Mouse (Mus musculus) liver, adult 2 months (tissue): ENCODE data around the gene Mtfmt. TPM values are rescaled to one million over a fixed set of nuclear protein-coding genes. Genes with fewer than 3 reads are reported as not detected.

Source experiments
- DNase-seq: peaks from one replicate; pipeline ENCODE4 v3.0.0-alpha.2; 2011; ENCODE audit warnings: low read depth, low spot score; ENCODE audit errors: extremely low read depth
- H3K27ac ChIP-seq: fragments of 200-500 bp; replicated peaks from 2 replicates; pipeline ENCODE4 v1.5.1; 2012; ENCODE audit warnings: low read depth, mild to moderate bottlenecking, control low read depth, inconsistent platforms, low read length; ENCODE audit not compliant: insufficient read depth
- H3K27me3 ChIP-seq: fragments of 200-500 bp; 2 replicates; pipeline ENCODE4 v1.6.1; 2012; ENCODE audit warnings: mild to moderate bottlenecking, moderate library complexity, low read length, inconsistent platforms; ENCODE audit not compliant: control insufficient read depth, insufficient read depth
- H3K36me3 ChIP-seq: fragments of 200-500 bp; 2 replicates; pipeline ENCODE4 v1.6.1; 2012; ENCODE audit warnings: low read length, inconsistent platforms; ENCODE audit not compliant: control insufficient read depth, insufficient read depth
- H3K4me1 ChIP-seq: fragments of 200-500 bp; 2 replicates; pipeline ENCODE4 v1.6.1; 2011; ENCODE audit warnings: low read length; ENCODE audit not compliant: control insufficient read depth, insufficient read depth
- H3K4me3 ChIP-seq: fragments of 200-500 bp; 2 replicates; pipeline ENCODE4 v1.5.1; 2011; ENCODE audit warnings: low read depth, mild to moderate bottlenecking, control low read depth, low read length, moderate library complexity; ENCODE audit not compliant: insufficient read depth
- H3K79me2 ChIP-seq: fragments of 200-500 bp; 2 replicates; pipeline ENCODE4 v1.6.1; 2012; ENCODE audit warnings: inconsistent platforms, mild to moderate bottlenecking, low read length, moderate library complexity; ENCODE audit not compliant: control insufficient read depth, insufficient read depth
- H3K9ac ChIP-seq: fragments of 200-500 bp; 2 replicates; pipeline ENCODE4 v1.6.1; 2012; ENCODE audit warnings: low read depth, mild to moderate bottlenecking, control low read depth, inconsistent platforms, low read length
- CTCF ChIP-seq: fragments of 200-500 bp; IDR thresholded peaks from 2 replicates; pipeline ENCODE4 v1.5.1; 2011; ENCODE audit warnings: low read depth, low read length, control low read depth
- POLR2A ChIP-seq: fragments of 200-500 bp; IDR thresholded peaks from 2 replicates; pipeline ENCODE4 v1.6.1; 2011; ENCODE audit warnings: low read length, control low read depth; ENCODE audit not compliant: insufficient read depth; ENCODE audit errors: extremely low read depth
- WGBS: fragments of 180-500 bp; shearing (Covaris S2); methylation state at CpG from one replicate; pipeline ENCODE4 v1.1.7; 2018; 5-methylcytosine and 5-hydroxymethylcytosine counted together
- polyA plus RNA-seq: library from polyadenylated mRNA; depleted of rRNA; stranded (reverse); fragments of >200 nt; gene quantifications from 2 replicates; pipeline ENCODE4 v1.2.3, GENCODE M21; 2012; rRNA removed
- total RNA-seq: library from RNA; depleted of rRNA; stranded (reverse); fragments of >200 nt; gene quantifications from 2 replicates; pipeline ENCODE4 v1.2.3, GENCODE M21; 2014; rRNA removed

The Mtfmt gene
- total and polyA plus RNA-seq, 2 experiments: 5.5 to 5.8 TPM

DNA sequence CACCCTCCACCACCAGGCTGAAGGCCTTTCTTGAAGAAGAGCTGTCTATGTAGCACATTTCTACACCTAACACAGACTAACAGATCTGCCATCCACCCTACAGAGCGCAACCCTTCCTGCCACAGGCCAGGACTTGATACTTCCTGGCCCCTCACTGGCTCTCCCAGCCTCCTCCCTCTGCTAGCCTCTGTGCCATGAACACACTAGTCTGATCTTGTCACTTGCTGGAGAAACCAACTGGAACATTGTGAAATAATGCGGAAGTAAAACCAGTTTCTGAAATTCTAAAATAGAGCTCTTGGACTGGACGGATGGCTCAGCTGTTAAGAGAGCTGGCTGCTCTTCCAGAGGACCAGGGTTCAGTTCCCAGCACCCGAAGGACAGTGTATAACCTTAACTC is 57.3 kb downstream of the Mtfmt start:
- H3K4me1 ChIP-seq: no peaks in the 10 kb centered on the region
- TF ChIP-seq CTCF (no peak), POLR2A (no peak)
- H3K4me3 ChIP-seq: no peak overlapping the region
- no peaks in the 10 kb centered on the region for H3K27me3 ChIP-seq
- no peaks in the 10 kb centered on the region for H3K79me2 ChIP-seq
- 94% methylated on average over 4 of the region's 4 CpGs for WGBS
- H3K9ac ChIP-seq: no peak overlapping the region
- H3K36me3 ChIP-seq: no peaks in the 10 kb centered on the region
- no peak overlapping the region for H3K27ac ChIP-seq
- DNase-seq: no peak

DNA sequence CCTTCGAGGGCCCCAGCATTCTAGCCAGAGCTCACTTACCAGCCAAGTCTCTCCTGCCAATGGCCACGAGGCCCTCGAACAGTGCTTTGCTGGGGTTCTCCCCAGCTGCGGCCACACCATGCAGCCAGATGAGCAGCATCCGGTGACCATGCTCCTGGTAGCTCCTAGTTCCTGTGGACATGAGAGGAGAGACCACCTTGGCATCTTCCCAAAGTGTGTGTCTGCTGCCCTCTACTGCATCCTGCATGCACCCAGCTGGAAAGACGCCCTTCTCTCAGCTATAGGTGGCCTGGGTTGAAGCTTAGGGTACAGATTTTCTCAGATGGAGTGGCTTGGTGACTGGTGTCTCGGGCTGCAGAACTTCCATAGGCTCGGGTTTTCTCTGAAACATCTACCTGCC is 66.6 kb downstream of the Mtfmt start:
- peak; percentile 25; the same call in 1 of the 2 replicates for TF ChIP-seq CTCF
- TF ChIP-seq POLR2A: no peak
- DNase-seq: no peak
- Histone ChIP-seq H3K27ac (no peak overlapping the region), H3K4me1 (no peaks in the 10 kb centered on the region), H3K9ac (no peak overlapping the region), H3K36me3 (no peaks in the 10 kb centered on the region), H3K79me2 (no peaks in the 10 kb centered on the region), H3K4me3 (no peak overlapping the region), H3K27me3 (no peaks in the 10 kb centered on the region)
- WGBS: 54% methylated on average over 8 of the region's 8 CpGs

Other genes starting within 250 kb of the Mtfmt start
- 11.3 and 12.6 TPM in 2 replicates for gene Parp16, start 240.4 kb upstream of the Mtfmt start, total RNA-seq
- 11.4 and 13.6 TPM in 2 replicates for gene Parp16, start 240.4 kb upstream of the Mtfmt start, polyA plus RNA-seq
- 0.18 and 0.20 TPM in 2 replicates for gene Cilp, start 170.6 kb upstream of the Mtfmt start, total RNA-seq
- 0.12 and 0.15 TPM in 2 replicates for gene Cilp, start 170.6 kb upstream of the Mtfmt start, polyA plus RNA-seq
- gene Clpx, start 141.5 kb upstream of the Mtfmt start, total RNA-seq: 54.0 and 56.1 TPM in 2 replicates
- gene Clpx, start 141.5 kb upstream of the Mtfmt start, polyA plus RNA-seq: 39.2 and 62.4 TPM in 2 replicates
- 3.6 and 5.6 TPM in 2 replicates for gene Pdcd7, start 89.7 kb upstream of the Mtfmt start, total RNA-seq
- gene Pdcd7, start 89.7 kb upstream of the Mtfmt start, polyA plus RNA-seq: 3.5 and 4.5 TPM in 2 replicates
- 0.18 TPM in 1 of 2 replicates, not detected in the other for gene Ubap1l, start 74.7 kb upstream of the Mtfmt start, total RNA-seq
- gene Ubap1l, start 74.7 kb upstream of the Mtfmt start, polyA plus RNA-seq: 0.12 and 0.22 TPM in 2 replicates
- gene Kbtbd13, start 44.1 kb upstream of the Mtfmt start, total RNA-seq: 0.20 and 0.28 TPM in 2 replicates
- gene Kbtbd13, start 44.1 kb upstream of the Mtfmt start, polyA plus RNA-seq: 0.14 and 0.49 TPM in 2 replicates
- gene Rasl12, start 37.3 kb upstream of the Mtfmt start, total RNA-seq: 0.09 and 0.13 TPM in 2 replicates
- 0.17 and 0.32 TPM in 2 replicates for gene Rasl12, start 37.3 kb upstream of the Mtfmt start, polyA plus RNA-seq
- gene Slc51b, start 12.8 kb upstream of the Mtfmt start, total RNA-seq: 2.9 and 3.2 TPM in 2 replicates
- 0.14 and 0.22 TPM in 2 replicates for gene Slc51b, start 12.8 kb upstream of the Mtfmt start, polyA plus RNA-seq
- gene Spg21, start 25.2 kb downstream of the Mtfmt start, total RNA-seq: 20.0 and 25.7 TPM in 2 replicates
- 10.7 and 11.3 TPM in 2 replicates for gene Spg21, start 25.2 kb downstream of the Mtfmt start, polyA plus RNA-seq
- gene Ankdd1a, start 84.4 kb downstream of the Mtfmt start, total RNA-seq: not detected in 2 replicates
- gene Ankdd1a, start 84.4 kb downstream of the Mtfmt start, polyA plus RNA-seq: not detected in 2 replicates
- gene Plekho2, start 144.3 kb downstream of the Mtfmt start, total RNA-seq: 1.4 and 2.2 TPM in 2 replicates
- gene Plekho2, start 144.3 kb downstream of the Mtfmt start, polyA plus RNA-seq: 2.9 and 5.4 TPM in 2 replicates
- 0.20 TPM in 1 of 2 replicates, not detected in the other for gene Pif1, start 151.4 kb downstream of the Mtfmt start, total RNA-seq
- 0.04 TPM in 1 of 2 replicates, not detected in the other for gene Pif1, start 151.4 kb downstream of the Mtfmt start, polyA plus RNA-seq
- gene Rbpms2, start 193.9 kb downstream of the Mtfmt start, total RNA-seq: 9.8 and 13.2 TPM in 2 replicates
- gene Rbpms2, start 193.9 kb downstream of the Mtfmt start, polyA plus RNA-seq: 110 and 121 TPM in 2 replicates
- 14.7 and 20.6 TPM in 2 replicates for gene Oaz2, start 232.2 kb downstream of the Mtfmt start, total RNA-seq
- 27.5 and 29.6 TPM in 2 replicates for gene Oaz2, start 232.2 kb downstream of the Mtfmt start, polyA plus RNA-seq